Mouse (Mus musculus) megakaryocyte, adult 5-6 weeks (primary cell): ENCODE results near the gene Tcp10c. TPM values are rescaled to one million over a fixed set of nuclear protein-coding genes. Genes with fewer than 3 reads are reported as not detected.
"Not testable (repeated sequence)": the region's sequence is repeated elsewhere in the genome, so short reads cannot be mapped to it uniquely, and the experiment has no call there.

Source experiments
- ATAC-seq: 2 replicates; pipeline ENCODE4 v1.8.0; 2016; ENCODE audit warnings: mild to moderate bottlenecking, inconsistent platforms; ENCODE audit not compliant: poor library complexity, severe bottlenecking
- total RNA-seq, 2 experiments: library from RNA; stranded (forward) in 1 of 2; stranded (reverse) in 1 of 2; fragments of 153-499, 151-499 nt in 1 of 2; fragments of 221-1000, 200-1000 nt in 1 of 2; gene quantifications; 2 replicates each; pipeline versions ENCODE4 v1.2.3 to v1.2.4; 2015 to 2017

Gene Tcp10c
- total RNA-seq (2015) (not detected in 2 replicates), total RNA-seq (2017) (not detected in 2 replicates)

- not testable (repeated sequence) for ATAC-seq
Observed at GRCm38 (mm10) chr17:13354521-13354920, at the start of gene Tcp10c. Tcp10c (plus strand) TSS chr17:13354572.

- not testable (repeated sequence) for ATAC-seq
Observed at GRCm38 (mm10) chr17:13307852-13308251, 46.5 kb upstream of the Tcp10c start.

- ATAC-seq, result not testable (repeated sequence)
Observed at GRCm38 (mm10) chr17:13308344-13308743, 46.0 kb upstream of the Tcp10c start.

GRCm38 (mm10) chr17:13308746-13309145, 45.6 kb upstream of the Tcp10c start:
- not testable (repeated sequence) for ATAC-seq

- ATAC-seq, result not testable (repeated sequence)
Observed at GRCm38 (mm10) chr17:13309182-13309631, 45.2 kb upstream of the Tcp10c start.

GRCm38 (mm10) chr17:13329967-13330366, 24.4 kb upstream of the Tcp10c start:
- not testable (repeated sequence) for ATAC-seq

GRCm38 (mm10) chr17:13331179-13331578, 23.2 kb upstream of the Tcp10c start:
- not testable (repeated sequence) for ATAC-seq

GRCm38 (mm10) chr17:13332496-13332895, 21.9 kb upstream of the Tcp10c start:
- ATAC-seq, result not testable (repeated sequence)

- peak; percentile 79 for ATAC-seq
Observed at GRCm38 (mm10) chr17:13336979-13337749, 17.2 kb upstream of the Tcp10c start.

GRCm38 (mm10) chr17:13337931-13338330, 16.4 kb upstream of the Tcp10c start:
- not testable (repeated sequence) for ATAC-seq

GRCm38 (mm10) chr17:13340071-13340470, 14.3 kb upstream of the Tcp10c start:
- ATAC-seq, result not testable (repeated sequence)

- ATAC-seq, result peak; percentile 78
Observed at GRCm38 (mm10) chr17:13345923-13346322, 8.4 kb upstream of the Tcp10c start.

- peak; percentile 16; the same call in 1 of the 2 replicates for ATAC-seq
Observed at GRCm38 (mm10) chr17:13349563-13349962, 4.8 kb upstream of the Tcp10c start.

GRCm38 (mm10) chr17:13353249-13353648, 1.1 kb upstream of the Tcp10c start:
- ATAC-seq, result not testable (repeated sequence)

GRCm38 (mm10) chr17:13362489-13362888, 8.1 kb downstream of the Tcp10c start:
- not testable (repeated sequence) for ATAC-seq

GRCm38 (mm10) chr17:13363773-13364172, 9.4 kb downstream of the Tcp10c start:
- peak; percentile 44; the same call in 1 of the 2 replicates for ATAC-seq

GRCm38 (mm10) chr17:13364196-13364595, 9.8 kb downstream of the Tcp10c start:
- ATAC-seq, result not testable (repeated sequence)

- not testable (repeated sequence) for ATAC-seq
Observed at GRCm38 (mm10) chr17:13367181-13367580, 12.8 kb downstream of the Tcp10c start.

GRCm38 (mm10) chr17:13368658-13369057, 14.3 kb downstream of the Tcp10c start:
- not testable (repeated sequence) for ATAC-seq

- not testable (repeated sequence) for ATAC-seq
Observed at GRCm38 (mm10) chr17:13370746-13371145, 16.4 kb downstream of the Tcp10c start.

GRCm38 (mm10) chr17:13378341-13378740, 24.0 kb downstream of the Tcp10c start:
- not testable (repeated sequence) for ATAC-seq
